Mouse (Mus musculus): ENCODE data around the gene Smug1. TPM values are rescaled to one million over a fixed set of nuclear protein-coding genes. Genes with fewer than 3 reads are reported as not detected.
A peak's percentile ranks its signal among the peaks of the same experiment; 100 is the strongest.

Smug1 gene
- 3.7 and 6.1 TPM in 2 replicates for total RNA-seq (2017)

DNA sequence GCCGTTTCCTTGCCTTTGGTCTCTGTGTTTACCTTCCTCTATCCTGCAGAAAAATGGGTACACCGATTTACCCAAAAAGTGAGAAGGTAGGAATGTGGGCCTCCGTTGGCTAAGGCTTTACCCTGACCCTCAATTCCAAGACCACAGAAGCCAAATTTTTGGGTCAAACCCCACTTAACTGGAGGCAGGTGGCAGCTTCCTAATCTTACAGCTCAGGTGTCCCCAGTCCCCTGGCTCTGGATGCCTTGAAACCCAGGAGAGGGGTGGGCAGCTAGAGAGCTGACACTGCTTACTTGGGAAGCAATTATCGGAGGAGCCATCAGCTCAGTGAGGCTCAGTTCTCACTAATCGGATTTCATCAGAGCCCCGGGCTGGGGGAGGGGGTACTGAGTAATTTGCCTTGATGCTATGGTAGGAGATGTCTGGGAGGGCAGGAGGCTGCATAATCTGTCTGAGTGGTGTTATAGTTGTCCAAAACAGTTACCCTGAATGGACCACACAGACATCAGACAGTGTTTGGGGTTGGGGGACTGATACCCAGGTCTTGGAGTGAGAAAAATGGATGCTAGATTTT, at the start of gene Smug1:
Smug1 (minus strand) TSS at position 51 of the 574 bp plus-strand sequence.
- ATAC-seq (replicated peaks in 1 of 2; ENCODE audit: insufficient read depth in 1 of 2, low FRiP score in 2 of 2, low TSS enrichment in 1 of 2, low read depth in 1 of 2, poor library complexity in 2 of 2, severe bottlenecking in 2 of 2): no peak

DNA sequence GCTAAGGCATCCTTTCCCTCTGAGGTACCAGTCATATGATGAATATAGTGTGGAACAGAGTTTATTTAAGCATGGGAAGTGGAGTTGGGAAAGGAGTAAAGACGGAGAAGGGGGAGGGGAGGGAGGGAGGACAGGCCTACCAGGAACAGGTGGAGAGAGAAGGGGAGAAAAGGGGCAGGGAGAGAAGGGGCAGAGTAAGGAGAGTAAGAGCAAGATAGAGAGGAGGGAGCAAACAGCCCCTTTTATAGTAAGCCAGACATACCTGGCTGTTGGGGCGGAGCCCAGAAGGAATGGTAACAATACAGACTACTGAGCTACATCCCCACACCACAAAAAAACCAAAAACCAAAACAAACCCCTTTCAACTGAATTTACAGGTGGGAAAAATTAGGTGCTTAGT, 49.2 kb upstream of the Smug1 start:
- no peak for ATAC-seq (replicated peaks in 1 of 2; ENCODE audit: insufficient read depth in 1 of 2, low FRiP score in 2 of 2, low TSS enrichment in 1 of 2, low read depth in 1 of 2, poor library complexity in 2 of 2, severe bottlenecking in 2 of 2)

DNA sequence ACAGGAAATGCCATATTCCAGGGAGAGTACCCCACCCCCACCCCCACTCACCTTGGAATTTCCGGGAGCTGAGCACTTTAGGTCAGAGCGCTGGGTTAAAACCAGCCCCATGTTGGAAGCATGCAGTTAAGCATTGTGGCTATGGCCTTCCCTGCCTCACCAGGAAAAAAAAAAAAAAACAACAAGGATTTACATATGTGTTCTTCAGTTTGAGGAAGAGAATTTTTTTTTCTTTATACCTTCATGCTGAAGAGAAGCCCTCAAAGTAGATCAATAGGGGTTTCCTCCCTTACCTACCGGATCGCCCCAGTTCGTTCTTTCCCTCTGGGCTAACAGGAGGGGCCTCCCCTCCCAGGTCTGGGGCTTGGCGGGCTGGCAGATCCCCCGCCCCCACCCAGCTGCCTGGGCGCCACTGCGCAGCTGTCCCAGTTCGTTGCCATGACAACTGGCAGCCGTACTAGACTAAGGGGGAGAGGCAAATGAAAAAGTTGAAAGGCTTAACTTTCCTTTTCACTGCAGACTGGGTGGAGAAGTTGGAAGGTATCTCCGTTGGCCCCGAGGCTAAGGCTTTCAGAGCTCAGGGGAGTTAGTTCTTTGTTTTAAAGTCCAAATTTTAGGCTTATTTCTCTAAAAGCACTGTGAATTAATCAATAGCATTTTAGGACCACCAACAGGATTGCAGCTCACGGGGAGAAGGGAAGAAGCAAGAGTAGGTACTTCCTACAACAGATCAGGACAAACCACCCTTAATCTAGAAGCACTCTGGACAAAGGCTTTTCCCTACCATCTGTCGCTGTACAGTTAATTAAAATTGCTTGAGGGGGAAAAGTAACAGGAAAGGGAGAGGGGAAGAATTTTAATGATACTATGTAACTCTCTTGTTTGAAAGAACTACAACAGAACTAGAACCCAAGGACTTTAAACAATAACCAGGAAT, 48.3 kb upstream of the Smug1 start:
- ATAC-seq (replicated peaks in 1 of 2; ENCODE audit: insufficient read depth in 1 of 2, low FRiP score in 2 of 2, low TSS enrichment in 1 of 2, low read depth in 1 of 2, poor library complexity in 2 of 2, severe bottlenecking in 2 of 2): peak; percentile 89 to 95

DNA sequence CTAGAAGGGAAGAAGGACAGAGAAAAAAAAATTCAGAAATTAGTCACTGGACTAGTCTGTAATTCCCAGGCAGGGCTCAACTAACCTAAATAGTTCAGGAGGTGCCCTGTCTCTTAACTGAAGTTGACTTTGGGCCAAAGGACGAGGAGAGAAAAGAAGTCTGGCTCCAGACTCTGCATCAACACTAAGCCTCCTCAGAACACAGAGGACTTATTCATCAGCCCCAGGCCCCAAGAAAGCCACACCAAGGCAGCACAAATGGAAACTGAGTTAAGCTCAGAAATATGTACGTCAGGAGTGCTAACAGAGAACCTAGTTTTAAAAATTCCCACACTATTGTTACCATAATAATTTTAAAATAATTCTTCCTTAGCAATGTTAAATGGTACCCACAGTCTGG, 47.3 kb upstream of the Smug1 start:
- no peak for ATAC-seq (replicated peaks in 1 of 2; ENCODE audit: insufficient read depth in 1 of 2, low FRiP score in 2 of 2, low TSS enrichment in 1 of 2, low read depth in 1 of 2, poor library complexity in 2 of 2, severe bottlenecking in 2 of 2)

DNA sequence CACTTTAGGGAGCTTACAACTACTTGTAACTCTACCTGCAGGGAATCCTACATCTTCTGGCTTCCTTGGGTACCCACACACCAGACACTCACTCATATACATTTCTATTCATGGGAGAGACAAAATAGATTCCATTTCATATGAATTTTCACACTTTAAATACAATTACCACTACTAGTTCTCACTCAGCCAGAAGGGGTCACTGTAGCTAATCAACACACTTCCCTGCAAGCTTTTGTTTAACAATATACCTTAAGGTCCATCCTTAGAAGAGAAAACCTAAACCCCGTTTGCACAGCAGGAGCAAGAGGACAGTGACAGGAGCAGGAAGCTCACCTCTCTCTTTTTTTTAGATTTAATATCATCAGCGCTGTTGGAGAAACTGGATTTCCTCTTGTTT, 38.3 kb upstream of the Smug1 start:
- ATAC-seq (replicated peaks in 1 of 2; ENCODE audit: insufficient read depth in 1 of 2, low FRiP score in 2 of 2, low TSS enrichment in 1 of 2, low read depth in 1 of 2, poor library complexity in 2 of 2, severe bottlenecking in 2 of 2): no peak

DNA sequence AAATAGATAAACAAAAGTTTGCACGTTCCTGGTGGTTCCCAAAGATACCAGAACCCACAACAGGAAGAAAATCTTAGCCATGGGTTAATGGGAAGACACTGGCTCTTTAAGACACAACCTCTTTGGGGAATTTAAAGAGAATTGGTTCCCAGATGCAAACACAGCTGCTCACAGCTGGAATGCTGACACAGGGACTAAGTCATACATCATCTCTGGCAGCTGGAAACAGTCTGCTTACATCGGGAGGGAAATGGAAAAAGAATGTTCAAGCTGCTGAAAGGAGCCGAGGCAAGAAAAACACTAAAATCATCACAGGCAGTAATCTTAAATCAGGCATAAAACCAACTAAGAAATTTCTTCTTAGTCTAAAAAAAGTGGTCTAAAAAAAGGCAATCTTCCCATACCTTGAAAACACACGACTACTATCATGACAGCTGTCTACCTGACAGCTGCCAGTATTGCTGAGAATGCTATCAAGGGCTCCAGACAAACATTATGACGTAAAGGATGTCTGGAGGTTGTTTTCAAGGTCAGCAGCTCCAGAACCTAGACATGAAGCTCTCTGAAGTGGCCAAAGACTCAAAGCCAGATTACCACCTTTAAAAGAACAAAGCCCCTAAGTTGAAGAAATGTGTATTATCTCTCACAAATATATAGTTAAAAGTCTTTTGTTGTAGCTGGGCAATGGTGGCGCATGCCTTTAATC, 35.3 kb upstream of the Smug1 start:
- no peak for ATAC-seq (replicated peaks in 1 of 2; ENCODE audit: insufficient read depth in 1 of 2, low FRiP score in 2 of 2, low TSS enrichment in 1 of 2, low read depth in 1 of 2, poor library complexity in 2 of 2, severe bottlenecking in 2 of 2)

DNA sequence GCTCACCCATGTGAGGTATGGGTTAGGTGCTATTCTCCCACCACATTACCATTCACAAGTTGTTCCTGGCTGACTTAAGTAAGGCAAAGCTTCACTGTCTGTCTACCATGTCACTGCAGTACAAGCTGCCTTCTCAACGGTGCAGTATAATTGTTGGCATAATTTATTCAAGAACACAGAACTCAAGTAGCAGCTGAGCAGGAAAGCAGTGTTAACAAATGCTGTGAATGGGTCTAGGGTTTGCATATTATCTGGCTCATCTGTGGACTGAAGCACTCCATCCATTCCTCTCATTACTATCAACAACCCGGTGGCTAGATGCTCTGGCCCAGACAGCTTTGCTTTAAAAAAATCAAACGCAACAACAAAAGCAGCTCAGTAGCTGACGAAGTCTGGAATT, 30.9 kb upstream of the Smug1 start:
- ATAC-seq (replicated peaks in 1 of 2; ENCODE audit: insufficient read depth in 1 of 2, low FRiP score in 2 of 2, low TSS enrichment in 1 of 2, low read depth in 1 of 2, poor library complexity in 2 of 2, severe bottlenecking in 2 of 2): no peak

DNA sequence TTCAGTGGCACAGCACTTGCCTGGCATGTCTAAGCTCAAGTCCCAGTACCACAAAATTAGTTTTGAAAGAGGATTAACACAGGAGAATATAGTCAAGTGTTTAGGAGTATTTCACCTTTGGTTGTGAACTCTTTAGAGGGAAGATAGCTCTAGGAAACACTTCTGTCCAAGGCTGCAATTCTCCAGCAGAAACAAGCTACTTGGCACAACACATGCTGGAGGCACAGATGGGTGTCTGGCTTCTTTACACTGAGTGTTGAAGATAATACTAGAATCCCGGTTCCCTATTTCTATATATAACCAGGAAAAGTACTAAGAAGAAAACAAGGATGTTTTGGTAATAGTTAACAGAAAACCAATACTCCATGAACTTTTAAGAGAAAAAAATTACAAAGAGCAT, 29.9 kb upstream of the Smug1 start:
- ATAC-seq (replicated peaks in 1 of 2; ENCODE audit: insufficient read depth in 1 of 2, low FRiP score in 2 of 2, low TSS enrichment in 1 of 2, low read depth in 1 of 2, poor library complexity in 2 of 2, severe bottlenecking in 2 of 2): no peak

DNA sequence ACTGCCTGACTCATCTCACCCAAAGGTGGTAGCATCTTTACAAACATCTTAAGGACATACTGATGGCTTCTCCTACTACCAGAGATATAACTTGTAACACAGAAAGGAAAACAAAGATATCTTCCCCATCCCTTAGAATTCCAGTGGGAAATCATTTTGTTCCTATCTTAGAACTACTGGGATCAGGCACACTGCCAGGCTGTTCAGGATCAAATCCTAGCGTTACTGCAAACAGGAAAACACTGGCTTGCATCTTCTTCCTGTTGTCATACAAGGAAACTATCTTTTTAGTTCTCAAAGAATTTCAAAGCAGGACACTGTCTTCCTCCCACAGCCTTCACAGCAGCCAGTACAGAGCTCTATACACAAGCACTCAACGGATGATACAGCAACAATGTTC, 26.7 kb upstream of the Smug1 start:
- no peak for ATAC-seq (replicated peaks in 1 of 2; ENCODE audit: insufficient read depth in 1 of 2, low FRiP score in 2 of 2, low TSS enrichment in 1 of 2, low read depth in 1 of 2, poor library complexity in 2 of 2, severe bottlenecking in 2 of 2)

DNA sequence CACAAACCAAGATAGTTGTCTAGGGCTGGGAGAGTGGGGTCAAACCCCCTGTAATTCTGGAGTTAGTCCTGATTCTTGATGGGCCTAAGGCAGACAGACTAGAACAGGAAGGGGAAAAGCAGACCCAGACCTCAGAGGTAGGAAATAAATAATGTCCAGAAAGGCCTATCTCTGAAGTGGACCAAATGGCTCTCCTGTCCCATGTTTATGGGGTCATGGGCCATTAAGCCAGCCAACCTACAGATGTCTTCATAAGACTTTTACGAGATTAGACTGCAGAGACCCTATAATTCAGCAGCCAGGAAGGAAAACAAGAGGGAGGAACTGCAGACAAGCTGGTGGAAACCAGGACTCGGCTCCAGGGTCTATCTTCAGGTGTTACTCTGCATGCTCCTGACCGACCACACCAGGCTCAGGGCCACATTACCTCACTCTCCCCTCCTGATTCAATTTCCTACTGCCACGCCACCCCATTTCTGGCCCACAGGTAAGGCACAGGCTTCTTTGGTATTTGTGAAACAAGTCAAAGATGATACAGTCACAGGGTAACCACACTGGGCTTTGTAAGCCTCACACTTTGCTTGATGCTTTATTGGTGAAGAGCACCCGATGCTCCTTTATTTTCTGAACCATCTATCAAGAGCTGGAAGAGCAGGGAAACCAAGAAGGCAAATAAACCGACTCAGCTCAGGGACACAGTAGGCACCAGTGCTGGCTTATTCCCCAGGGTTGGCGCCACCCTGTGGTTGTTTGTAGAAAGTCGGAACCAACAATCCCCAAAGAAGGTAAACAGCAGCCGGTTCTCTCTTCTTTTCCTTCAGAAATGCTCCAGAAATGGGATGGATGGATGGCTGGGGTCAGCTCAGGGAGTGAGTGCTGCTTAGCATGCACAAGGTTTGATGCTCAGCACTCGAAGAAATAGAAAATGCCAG, 23.9 kb upstream of the Smug1 start:
- ATAC-seq (replicated peaks in 1 of 2; ENCODE audit: insufficient read depth in 1 of 2, low FRiP score in 2 of 2, low TSS enrichment in 1 of 2, low read depth in 1 of 2, poor library complexity in 2 of 2, severe bottlenecking in 2 of 2): peak in 1 of 2 experiments; percentile 63; a peak in 2 of 4 replicates

DNA sequence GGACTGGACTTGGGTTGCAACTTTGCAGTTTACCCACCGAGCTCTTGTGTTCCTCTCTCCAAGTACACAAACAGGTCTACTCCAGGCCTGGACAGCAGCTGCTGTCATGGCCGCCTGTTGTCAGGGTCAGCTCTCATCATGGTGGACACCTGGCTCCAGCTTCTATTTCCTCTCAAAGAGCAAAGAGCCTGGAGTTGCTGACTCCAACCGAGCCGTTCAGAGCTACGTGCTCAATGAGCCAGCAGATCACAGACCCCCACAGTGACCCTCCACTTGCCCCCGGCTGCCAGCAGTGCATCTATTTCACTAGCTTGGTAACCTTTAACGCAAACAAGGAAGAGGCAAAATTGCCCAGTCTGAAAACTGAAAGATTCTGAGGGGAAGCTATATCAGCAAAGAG, 23.2 kb upstream of the Smug1 start:
- ATAC-seq (replicated peaks in 1 of 2; ENCODE audit: insufficient read depth in 1 of 2, low FRiP score in 2 of 2, low TSS enrichment in 1 of 2, low read depth in 1 of 2, poor library complexity in 2 of 2, severe bottlenecking in 2 of 2): no peak

DNA sequence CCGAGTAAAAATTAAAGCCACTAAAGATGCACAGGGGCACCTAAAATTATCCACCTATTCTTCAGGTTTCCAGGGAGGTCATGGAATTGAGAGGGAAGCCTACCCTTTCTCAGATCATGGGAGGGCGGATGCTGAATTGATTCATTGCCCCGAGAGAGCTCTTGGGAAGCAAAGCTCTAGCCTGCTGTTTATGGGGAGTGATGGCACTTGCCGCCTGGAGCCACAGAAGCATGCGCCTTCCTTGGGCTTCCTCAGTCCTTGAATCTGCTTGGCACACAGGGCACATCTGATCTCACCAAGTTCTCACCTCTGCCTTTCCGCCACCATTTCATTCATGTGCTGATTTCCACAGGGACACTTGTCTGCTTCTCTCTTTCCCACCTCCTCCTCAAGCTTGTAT, 20.9 kb upstream of the Smug1 start:
- ATAC-seq (replicated peaks in 1 of 2; ENCODE audit: insufficient read depth in 1 of 2, low FRiP score in 2 of 2, low TSS enrichment in 1 of 2, low read depth in 1 of 2, poor library complexity in 2 of 2, severe bottlenecking in 2 of 2): no peak

DNA sequence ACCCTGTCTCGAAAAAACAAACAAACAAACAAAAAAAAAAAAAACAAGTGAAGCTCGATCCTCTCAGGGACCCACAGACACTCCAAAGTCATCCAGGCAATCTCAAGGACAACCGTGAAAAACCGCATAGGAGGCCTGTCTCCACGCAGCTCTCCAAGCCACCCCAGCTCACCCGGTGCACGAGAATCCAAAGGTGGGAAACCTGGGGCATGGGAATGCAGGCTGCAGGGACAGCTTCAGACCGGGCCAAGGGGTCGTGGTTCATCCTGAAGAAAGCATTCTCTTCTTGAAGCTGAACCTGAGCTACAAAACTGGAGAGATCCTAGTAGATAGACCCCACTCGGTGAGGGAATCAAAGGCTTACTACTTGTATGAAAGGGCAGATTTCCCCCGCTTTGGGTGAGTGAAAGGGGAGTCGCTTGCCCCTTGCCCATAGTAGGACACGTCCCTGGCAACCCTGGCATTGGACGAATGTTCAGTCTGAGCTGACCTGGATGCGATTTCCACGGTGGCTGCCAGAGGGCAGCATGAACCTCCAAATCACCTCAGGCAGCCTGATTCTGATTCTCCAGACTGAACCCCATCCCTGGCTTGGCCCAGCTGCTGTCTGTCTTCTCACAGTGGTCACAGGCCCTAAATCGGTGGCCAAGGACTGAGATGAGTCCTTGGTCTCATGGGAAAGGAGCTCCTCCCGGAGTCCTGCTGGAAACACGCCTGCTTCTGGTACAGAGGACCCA, 18.7 kb upstream of the Smug1 start:
- ATAC-seq (replicated peaks in 1 of 2; ENCODE audit: insufficient read depth in 1 of 2, low FRiP score in 2 of 2, low TSS enrichment in 1 of 2, low read depth in 1 of 2, poor library complexity in 2 of 2, severe bottlenecking in 2 of 2): peak; percentile 33 to 47; a peak in 2 of 4 replicates

DNA sequence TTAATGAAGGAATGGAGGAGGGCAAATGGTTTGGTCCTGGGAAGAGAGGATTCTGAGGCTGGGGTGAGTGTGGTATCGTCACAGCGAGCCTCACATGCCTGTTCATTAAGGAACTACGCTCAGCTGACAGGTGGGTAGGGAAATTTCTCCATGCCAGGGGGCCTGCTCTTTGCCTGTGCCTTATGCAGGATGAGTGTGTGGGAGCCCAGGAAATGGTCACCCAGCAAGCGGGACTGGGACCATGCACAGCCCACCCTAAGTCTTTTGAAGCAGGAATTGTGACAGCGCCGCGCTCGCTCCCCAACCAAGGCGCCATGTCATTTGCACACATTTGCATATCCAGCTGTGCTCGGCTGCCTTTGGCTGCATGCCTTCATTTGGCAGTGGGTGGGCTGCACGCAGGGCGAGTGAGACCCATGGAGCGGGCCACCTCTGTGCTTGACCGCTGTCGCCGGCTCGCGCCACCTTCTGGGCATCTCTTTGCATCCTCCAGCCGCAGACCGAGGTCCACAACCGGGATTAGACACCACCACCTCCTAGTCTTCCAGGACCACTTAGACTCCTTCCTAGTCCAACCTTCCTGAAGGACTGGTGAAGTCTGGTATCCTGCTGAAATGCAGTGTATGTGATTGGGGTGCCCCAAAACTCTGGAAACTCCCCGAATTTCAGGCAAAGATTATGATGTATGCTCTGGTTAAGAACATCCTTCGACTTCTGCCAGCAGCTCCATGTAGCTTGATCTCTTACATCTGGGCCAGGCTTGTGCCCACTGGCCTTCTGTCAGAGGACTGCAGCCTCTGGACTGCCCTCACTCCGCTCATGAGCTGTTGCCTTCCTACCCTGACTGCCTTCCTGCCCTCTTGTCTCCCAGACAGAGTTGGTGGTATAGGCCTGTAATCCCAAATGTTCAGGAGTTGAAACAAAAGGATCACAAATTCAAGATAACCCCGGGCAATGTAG, 17.0 kb upstream of the Smug1 start:
- ATAC-seq (replicated peaks in 1 of 2; ENCODE audit: insufficient read depth in 1 of 2, low FRiP score in 2 of 2, low TSS enrichment in 1 of 2, low read depth in 1 of 2, poor library complexity in 2 of 2, severe bottlenecking in 2 of 2): no peak

DNA sequence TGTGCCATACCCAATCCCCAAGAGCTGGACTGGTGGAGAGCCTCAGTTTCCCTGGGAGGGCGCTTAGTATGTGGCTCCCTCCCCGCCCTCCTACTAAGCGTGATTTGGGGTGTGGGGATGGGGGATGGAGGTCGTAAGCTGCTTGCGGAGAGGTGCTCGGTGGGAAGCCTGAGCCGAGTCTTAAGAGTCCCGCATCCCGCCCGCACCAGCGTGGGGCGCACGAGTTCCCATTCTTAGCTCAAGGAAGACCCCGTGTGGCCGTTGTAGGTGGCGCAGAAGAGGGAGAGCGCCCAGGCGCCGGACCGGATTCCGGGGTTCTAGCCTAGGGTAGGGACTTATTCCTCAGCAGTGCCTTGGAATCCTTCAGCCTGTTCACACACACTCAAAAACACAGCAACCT, 16.2 kb upstream of the Smug1 start:
- ATAC-seq (replicated peaks in 1 of 2; ENCODE audit: insufficient read depth in 1 of 2, low FRiP score in 2 of 2, low TSS enrichment in 1 of 2, low read depth in 1 of 2, poor library complexity in 2 of 2, severe bottlenecking in 2 of 2): peak; percentile 62 to 63
